Mouse (Mus musculus) spleen, adult 2 months (tissue): ENCODE results near the gene Fam174b.

ENCODE experiments used
- CTCF ChIP-seq: fragments of 200-500 bp; IDR thresholded peaks from 2 replicates; pipeline ENCODE4 v1.5.1; 2011; ENCODE audit warnings: mild to moderate bottlenecking, inconsistent platforms; ENCODE audit not compliant: insufficient read depth, insufficient read length, insufficient replicate concordance; ENCODE audit errors: extremely low read depth
- POLR2A ChIP-seq: fragments of 200-500 bp; IDR thresholded peaks from 2 replicates; pipeline ENCODE4 v1.6.1; 2011; ENCODE audit warnings: low read depth, low read length, inconsistent platforms

DNA sequence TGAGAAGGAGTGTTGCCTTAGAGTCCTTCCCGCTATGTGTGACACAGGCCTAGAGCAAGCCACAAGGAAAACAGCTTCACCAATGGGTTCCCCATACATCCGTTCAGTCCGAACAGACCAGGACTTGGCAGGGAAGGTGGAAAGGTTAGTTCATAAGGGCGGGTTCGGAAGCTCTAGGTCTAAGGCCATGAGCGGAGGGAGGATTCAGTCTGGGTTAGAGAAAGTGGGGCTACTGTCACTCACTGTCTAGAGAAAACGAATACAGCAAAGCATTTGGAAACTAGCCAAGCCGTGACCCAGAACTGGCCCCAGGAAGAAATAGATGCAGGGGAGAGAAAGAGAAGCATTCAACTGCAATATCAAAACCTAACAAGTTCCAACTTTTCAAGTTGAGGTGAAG lies 47.4 kb downstream of the Fam174b start:
- no peak for TF ChIP-seq POLR2A
- no peak for TF ChIP-seq CTCF
